Mouse (Mus musculus) heart, adult 2 months (tissue): ENCODE data around the gene Gm15155. TPM values are rescaled to one million over a fixed set of nuclear protein-coding genes. Genes with fewer than 3 reads are reported as not detected.
"Not testable (repeated sequence)": the region's sequence is repeated elsewhere in the genome, so short reads cannot be mapped to it uniquely, and the experiment has no call there.

ENCODE experiments used
- DNase-seq, 2 experiments: peaks; one replicate each; pipeline ENCODE4 v3.0.0; 2021
- H3K27ac ChIP-seq: fragments of 200-600 bp; 2 replicates; pipeline ENCODE4 v1.8.1; 2022
- H3K27me3 ChIP-seq: fragments of 200-500 bp; 2 replicates; pipeline ENCODE4 v1.6.1; 2012; ENCODE audit warnings: mild to moderate bottlenecking, low read length, inconsistent platforms, mixed read lengths; ENCODE audit not compliant: control insufficient read depth, insufficient read depth
- H3K36me3 ChIP-seq: fragments of 200-500 bp; 2 replicates; pipeline ENCODE4 v1.6.1; 2012; ENCODE audit warnings: low read length, inconsistent platforms; ENCODE audit not compliant: control insufficient read depth, insufficient read depth
- H3K4me1 ChIP-seq: fragments of 200-500 bp; 2 replicates; pipeline ENCODE4 v1.6.1; 2011; ENCODE audit warnings: low read length; ENCODE audit not compliant: control insufficient read depth, insufficient read depth
- H3K4me3 ChIP-seq: fragments of 200-600 bp; 2 replicates; pipeline ENCODE4 v1.8.1; 2022
- H3K79me2 ChIP-seq: fragments of 200-500 bp; replicated peaks from 2 replicates; pipeline ENCODE4 v1.6.1; 2012; ENCODE audit warnings: mild to moderate bottlenecking, inconsistent platforms, low read length, moderate library complexity, mixed read lengths; ENCODE audit not compliant: control insufficient read depth, insufficient read depth
- H3K9ac ChIP-seq: fragments of 200-500 bp; 2 replicates; pipeline ENCODE4 v1.6.1; 2012; ENCODE audit warnings: low read depth, mild to moderate bottlenecking, control low read depth, inconsistent platforms, low read length, mixed read lengths
- CTCF ChIP-seq: fragments of 200-600 bp; IDR thresholded peaks from 2 replicates; pipeline ENCODE4 v1.8.1; 2022; ENCODE audit warnings: antibody characterized with exemption, mild to moderate bottlenecking, moderate library complexity
- EP300 ChIP-seq: fragments of 200-500 bp; IDR thresholded peaks from 2 replicates; pipeline ENCODE4 v1.6.1; 2011; ENCODE audit warnings: low read depth, low read length, control low read depth; ENCODE audit not compliant: insufficient read depth
- POLR2A ChIP-seq: fragments of 200-500 bp; IDR thresholded peaks from 2 replicates; pipeline ENCODE4 v1.6.1; 2011; ENCODE audit warnings: mild to moderate bottlenecking, low read depth, low read length, control low read depth; ENCODE audit not compliant: insufficient read depth
- WGBS: fragments of 180-500 bp; shearing (Covaris S2); methylation state at CpG from one replicate; pipeline ENCODE4 v1.1.7; 2018; 5-methylcytosine and 5-hydroxymethylcytosine counted together
- intact Hi-C: fragments of 180-260 bp; cut with DNase I; formaldehyde crosslinking; loops from one replicate; pipeline ENCODE4 v1.15.1; 2025
- polyA plus RNA-seq: library from polyadenylated mRNA; depleted of rRNA; stranded (reverse); fragments of >200 nt; gene quantifications from 2 replicates; pipeline ENCODE4 v1.2.3, GENCODE M21; 2012
- total RNA-seq, 2 experiments: library from RNA; stranded (reverse); gene quantifications; 2 replicates each; pipeline ENCODE4 v1.2.3; 2021

The Gm15155 gene
- total and polyA plus RNA-seq, 3 experiments: not detected

DNA sequence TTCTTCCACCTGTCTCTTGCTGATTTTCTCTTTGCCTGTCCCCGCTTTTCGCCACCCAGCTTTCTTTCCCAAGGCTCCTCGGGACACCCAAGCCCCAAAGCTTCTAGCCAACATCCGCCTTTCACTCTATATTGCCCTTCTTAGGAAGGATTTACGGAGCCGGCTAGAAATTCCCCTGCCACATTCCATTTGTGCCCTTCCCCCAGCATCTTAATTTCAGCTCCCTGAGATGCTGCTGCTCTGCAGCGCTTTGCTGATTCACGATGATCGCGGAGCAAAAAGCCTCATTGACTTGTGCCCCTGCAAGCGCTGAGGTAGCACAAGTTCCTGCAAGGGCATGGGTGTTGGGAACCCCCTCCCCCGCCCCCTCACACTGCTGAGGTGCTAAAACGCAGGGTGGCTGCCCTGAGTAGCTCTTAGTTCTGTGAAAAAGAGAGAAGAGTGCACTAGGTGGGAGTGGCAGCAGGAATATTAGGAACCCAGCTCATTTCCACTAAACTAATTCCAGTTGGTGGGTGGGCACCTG lies 1.2 kb downstream of the Gm15155 start:
- no peak overlapping the region for H3K4me3 ChIP-seq
- no peak for TF ChIP-seq EP300
- no peak for TF ChIP-seq CTCF
- no peak for TF ChIP-seq POLR2A
- H3K4me1 ChIP-seq: no peaks in the 10 kb centered on the region
- 13% methylated on average over 13 of the region's 13 CpGs for WGBS
- no peak overlapping the region for H3K9ac ChIP-seq
- DNase-seq: no peak
- no peaks in the 10 kb centered on the region for H3K79me2 ChIP-seq
- intact Hi-C loops: no loop called here
- H3K36me3 ChIP-seq: no peaks in the 10 kb centered on the region
- H3K27me3 ChIP-seq: no peaks in the 10 kb centered on the region
- no peak overlapping the region for H3K27ac ChIP-seq

GRCm38 (mm10) chrX:155643975-155644374 lies 19.4 kb downstream of the Gm15155 start:
- intact Hi-C loops: no loop called here
- no peak overlapping the region for H3K27ac ChIP-seq
- H3K4me3 ChIP-seq: no peak overlapping the region
- WGBS: 0% methylated on average over 1 of the region's 1 CpGs
- H3K27me3 ChIP-seq: no peaks in the 10 kb centered on the region
- no peak overlapping the region for H3K9ac ChIP-seq
- no peaks in the 10 kb centered on the region for H3K4me1 ChIP-seq
- H3K36me3 ChIP-seq: no peaks in the 10 kb centered on the region
- no peaks in the 10 kb centered on the region for H3K79me2 ChIP-seq
- TF ChIP-seq CTCF (peak; percentile 75), POLR2A (no peak), EP300 (no peak)
- no peak for DNase-seq

GRCm38 (mm10) chrX:155645975-155646374 lies 21.4 kb downstream of the Gm15155 start:
- 72% methylated on average over 3 of the region's 3 CpGs for WGBS
- Histone ChIP-seq H3K36me3 (no peaks in the 10 kb centered on the region), H3K27me3 (no peaks in the 10 kb centered on the region), H3K4me1 (no peaks in the 10 kb centered on the region), H3K27ac (no peak overlapping the region), H3K4me3 (no peak overlapping the region), H3K9ac (no peak overlapping the region), H3K79me2 (no peaks in the 10 kb centered on the region)
- no peak for DNase-seq
- TF ChIP-seq POLR2A: no peak
- no peak for TF ChIP-seq CTCF
- TF ChIP-seq EP300: no peak
- intact Hi-C loops: no loop called here

GRCm38 (mm10) chrX:155657971-155658370 lies 33.4 kb downstream of the Gm15155 start:
- 76% methylated on average over 1 of the region's 1 CpGs for WGBS
- Histone ChIP-seq H3K36me3 (no peaks in the 10 kb centered on the region), H3K27ac (no peak overlapping the region), H3K4me1 (no peaks in the 10 kb centered on the region), H3K79me2 (no peaks in the 10 kb centered on the region), H3K27me3 (no peaks in the 10 kb centered on the region), H3K9ac (no peak overlapping the region), H3K4me3 (no peak overlapping the region)
- intact Hi-C loops: no loop called here
- no peak for DNase-seq
- no peak for TF ChIP-seq CTCF
- no peak for TF ChIP-seq EP300
- no peak for TF ChIP-seq POLR2A

DNA sequence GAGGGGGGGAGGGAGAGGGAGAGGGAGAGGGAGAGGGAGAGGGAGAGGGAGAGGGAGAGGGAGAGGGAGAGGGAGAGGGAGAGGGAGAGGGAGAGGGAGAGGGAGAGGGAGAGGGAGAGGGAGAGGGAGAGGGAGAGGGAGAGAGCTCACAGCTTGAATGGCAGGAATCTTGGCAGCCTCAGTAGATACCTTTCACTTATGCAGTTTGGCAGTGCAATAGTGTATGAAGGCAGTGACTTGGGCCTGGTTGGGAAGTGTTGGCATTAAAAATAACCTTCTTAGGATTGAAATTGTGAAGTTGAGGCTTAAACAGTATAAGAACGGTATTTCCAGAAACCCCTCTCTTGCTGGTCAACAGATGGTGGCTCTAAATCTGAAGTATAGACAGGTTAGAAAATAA lies 65.9 kb downstream of the Gm15155 start:
- H3K9ac ChIP-seq, H3K27me3 ChIP-seq, H3K4me3 ChIP-seq, intact Hi-C loops, H3K36me3 ChIP-seq, H3K27ac ChIP-seq, DNase-seq, H3K4me1 ChIP-seq, H3K79me2 ChIP-seq: not testable (repeated sequence)
- 90% methylated on average over 1 of the region's 1 CpGs for WGBS

GRCm38 (mm10) chrX:155724157-155724556 lies 99.6 kb downstream of the Gm15155 start:
- Histone ChIP-seq H3K79me2 (no peaks in the 10 kb centered on the region), H3K27me3 (no peaks in the 10 kb centered on the region), H3K36me3 (no peaks in the 10 kb centered on the region), H3K27ac (no peak overlapping the region), H3K4me1 (no peaks in the 10 kb centered on the region), H3K4me3 (no peak overlapping the region), H3K9ac (no peak overlapping the region)
- intact Hi-C loops: no loop called here
- 56% methylated on average over 3 of the region's 3 CpGs for WGBS
- no peak for DNase-seq
- TF ChIP-seq EP300 (no peak), CTCF (no peak), POLR2A (no peak)

DNA sequence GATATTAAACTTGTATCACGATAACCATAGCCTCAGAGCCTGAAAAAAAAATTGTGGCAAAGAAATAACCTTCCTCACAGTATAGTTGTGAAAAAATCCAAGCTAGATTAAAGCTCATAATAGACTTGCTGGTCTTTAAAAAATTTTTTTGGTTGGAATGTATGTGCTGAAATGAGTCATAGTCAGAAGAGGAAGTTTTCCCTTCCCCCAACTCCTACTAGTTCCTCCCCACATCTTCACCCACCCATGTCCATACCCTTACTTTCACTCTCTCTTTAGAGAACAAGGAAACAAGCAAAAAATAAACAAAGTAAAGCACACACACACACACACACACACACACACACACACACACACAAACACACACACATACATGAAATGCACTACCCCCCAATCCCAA lies 103.8 kb downstream of the Gm15155 start:
- Histone ChIP-seq H3K4me3 (no peak overlapping the region), H3K27me3 (no peaks in the 10 kb centered on the region), H3K79me2 (no peaks in the 10 kb centered on the region), H3K36me3 (no peaks in the 10 kb centered on the region), H3K27ac (no peak overlapping the region), H3K9ac (no peak overlapping the region), H3K4me1 (no peaks in the 10 kb centered on the region)
- TF ChIP-seq POLR2A (no peak), EP300 (no peak), CTCF (no peak)
- intact Hi-C loops: no loop called here
- WGBS: 58% methylated on average over 1 of the region's 1 CpGs
- no peak for DNase-seq
